Mouse (Mus musculus) CD8-positive naive resting alpha-beta T cell, adult 2 months (primary cell): ENCODE data around the gene Ttf2.

ENCODE experiments used
- DNase-seq, 2 experiments: peaks; one replicate each; pipeline ENCODE4 v3.0.0; 2022; ENCODE audit warnings: low read depth in 2 of 2, low spot score in 2 of 2

Ttf2 gene

GRCm38 (mm10) chr3:100969176-100969917 is at the start of gene Ttf2:
Ttf2 (minus strand) TSS chr3:100969663.
- peak; percentile 79 to 92 for DNase-seq

- DNase-seq, result no peak
These were observed 49.0 kb upstream of the Ttf2 start for GRCm38 (mm10) chr3:101018494-101018893.

- no peak for DNase-seq
These were observed 46.6 kb upstream of the Ttf2 start for GRCm38 (mm10) chr3:101016050-101016449.

GRCm38 (mm10) chr3:101015254-101015653 is 45.8 kb upstream of the Ttf2 start:
- no peak for DNase-seq

- no peak for DNase-seq
These were observed 44.1 kb upstream of the Ttf2 start for GRCm38 (mm10) chr3:101013536-101013935.

- no peak for DNase-seq
These were observed 43.5 kb upstream of the Ttf2 start for GRCm38 (mm10) chr3:101013005-101013404.

GRCm38 (mm10) chr3:101012597-101012996 is 43.1 kb upstream of the Ttf2 start:
- DNase-seq, result no peak

- DNase-seq, result peak; percentile 42 to 53
These were observed 42.7 kb upstream of the Ttf2 start for GRCm38 (mm10) chr3:101012131-101012571.

GRCm38 (mm10) chr3:101011203-101011600 is 41.7 kb upstream of the Ttf2 start:
- DNase-seq, result no peak

GRCm38 (mm10) chr3:101010589-101011202 is 41.2 kb upstream of the Ttf2 start:
- DNase-seq, result peak; percentile 19 to 27

GRCm38 (mm10) chr3:101007112-101007782 is 37.8 kb upstream of the Ttf2 start:
- DNase-seq, result no peak

- no peak for DNase-seq
These were observed 35.9 kb upstream of the Ttf2 start for GRCm38 (mm10) chr3:101005392-101005791.

GRCm38 (mm10) chr3:101003575-101004356 is 34.3 kb upstream of the Ttf2 start:
- no peak for DNase-seq

GRCm38 (mm10) chr3:100999732-101000131 is 30.3 kb upstream of the Ttf2 start:
- no peak for DNase-seq

- DNase-seq, result peak; percentile 73 to 87
These were observed 29.5 kb upstream of the Ttf2 start for GRCm38 (mm10) chr3:100998904-100999340.

GRCm38 (mm10) chr3:100997785-100998570 is 28.5 kb upstream of the Ttf2 start:
- DNase-seq, result no peak

- DNase-seq, result no peak
These were observed 24.8 kb upstream of the Ttf2 start for GRCm38 (mm10) chr3:100994252-100994651.

GRCm38 (mm10) chr3:100993718-100994117 is 24.3 kb upstream of the Ttf2 start:
- peak in 1 of 2 experiments; percentile 19 for DNase-seq

- DNase-seq, result no peak
These were observed 23.7 kb upstream of the Ttf2 start for GRCm38 (mm10) chr3:100993158-100993557.

- DNase-seq, result no peak
These were observed 20.8 kb upstream of the Ttf2 start for GRCm38 (mm10) chr3:100990231-100990630.
